Mouse (Mus musculus) lung, embryonic 16.5 days (tissue): ENCODE measurements around the gene Plcd1. TPM values are rescaled to one million over a fixed set of nuclear protein-coding genes. Genes with fewer than 3 reads are reported as not detected.

Experiments used
- ATAC-seq: fragments of 200-750 bp; cut with Nextera tagmentation; 2 replicates; pipeline ENCODE4 v1.8.0; 2017; ENCODE audit warnings: low read depth, mild to moderate bottlenecking, moderate library complexity
- H3K27ac ChIP-seq: fragments of 300-500 bp; sonication (generic); 2 replicates; pipeline ENCODE4 v1.5.1; 2014; ENCODE audit warnings: mild to moderate bottlenecking, control low read depth, low read length
- H3K27me3 ChIP-seq: fragments of 300-500 bp; sonication (generic); 2 replicates; pipeline ENCODE4 v1.6.1; 2014; ENCODE audit warnings: low read depth, low read length, mixed read lengths; ENCODE audit not compliant: control insufficient read depth, insufficient read depth
- H3K36me3 ChIP-seq: fragments of 300-500 bp; sonication (generic); 2 replicates; pipeline ENCODE4 v1.6.1; 2014; ENCODE audit warnings: low read length; ENCODE audit not compliant: control insufficient read depth, insufficient read depth
- H3K4me1 ChIP-seq: fragments of 300-500 bp; sonication (generic); replicated peaks from 2 replicates; pipeline ENCODE4 v1.6.1; 2014; ENCODE audit warnings: low read length, mixed read lengths; ENCODE audit not compliant: control insufficient read depth, insufficient read depth
- H3K4me2 ChIP-seq: fragments of 300-500 bp; sonication (generic); 2 replicates; pipeline ENCODE4 v1.6.1; 2014; ENCODE audit warnings: low read depth, low read length, control low read depth
- H3K4me3 ChIP-seq: fragments of 300-500 bp; sonication (generic); 2 replicates; pipeline ENCODE4 v1.5.1; 2014; ENCODE audit warnings: mild to moderate bottlenecking, low read length, control low read depth
- H3K9ac ChIP-seq: fragments of 300-500 bp; sonication (generic); 2 replicates; pipeline ENCODE4 v1.6.1; 2014; ENCODE audit warnings: low read length, control low read depth
- H3K9me3 ChIP-seq: fragments of 300-500 bp; sonication (generic); 2 replicates; pipeline ENCODE4 v1.6.1; 2016; ENCODE audit warnings: low read length; ENCODE audit not compliant: control insufficient read depth
- whole genome bisulfite sequencing: fragments of 180-500 bp; shearing (Covaris S2); extraction: QIAGEN DNeasy Blood & Tissue Kit; methylation state at CpG from one replicate; pipeline ENCODE4 v1.1.7; 2014; 5-methylcytosine and 5-hydroxymethylcytosine counted together
- polyA plus RNA-seq: library from polyadenylated mRNA; unstranded; fragments of >200 nt; fragmentation: Nextera tagmentation; extraction: Ambion mirVana; gene quantifications from 2 replicates; pipeline ENCODE4 v1.2.1, GENCODE M21; 2015

Gene Plcd1
- polyA plus RNA-seq, 1 experiment from 2014 or later = 17.2 TPM

GRCm38 (mm10) chr9:119032538-119032937 lies 60.8 kb downstream of the Plcd1 start:
- H3K27ac ChIP-seq = no peak overlapping the region
- WGBS = 63% methylated on average over 9 of the region's 9 CpGs
- no peaks in the 10 kb centered on the region for H3K27me3 ChIP-seq
- H3K9me3 ChIP-seq = no peaks in the 10 kb centered on the region
- H3K4me2 ChIP-seq = no peak overlapping the region
- H3K4me1 ChIP-seq = peaks cover 23% of the 10 kb centered on the region
- ATAC-seq = no peak
- peaks cover 15% of the 10 kb centered on the region for H3K36me3 ChIP-seq
- H3K9ac ChIP-seq = no peak overlapping the region; the same call in 1 of the 2 replicates
- no peak overlapping the region for H3K4me3 ChIP-seq

- Histone ChIP-seq H3K4me3 (no peak overlapping the region), H3K4me1 (peaks cover 18% of the 10 kb centered on the region), H3K9ac (peak overlapping the region; percentile 33; the same call in 1 of the 2 replicates), H3K9me3 (no peaks in the 10 kb centered on the region), H3K36me3 (peaks cover 17% of the 10 kb centered on the region), H3K4me2 (no peak overlapping the region), H3K27ac (0 out of 2 replicates have a peak overlapping the region, but pooled peaks have one; percentile 2), H3K27me3 (no peaks in the 10 kb centered on the region)
- 79% methylated on average over 14 of the region's 14 CpGs for WGBS
- 0 out of 2 replicates have a peak, but pooled peaks have one; percentile 23 for ATAC-seq
These were observed 61.5 kb downstream of the Plcd1 start for GRCm38 (mm10) chr9:119031772-119032171.

- H3K4me3 ChIP-seq = no peak overlapping the region
- H3K27ac ChIP-seq = no peak overlapping the region
- H3K27me3 ChIP-seq = no peaks in the 10 kb centered on the region
- H3K9me3 ChIP-seq = no peaks in the 10 kb centered on the region
- no peak overlapping the region for H3K4me2 ChIP-seq
- WGBS = 83% methylated on average over 4 of the region's 4 CpGs
- no peak overlapping the region for H3K9ac ChIP-seq
- peaks cover 11% of the 10 kb centered on the region for H3K4me1 ChIP-seq
- H3K36me3 ChIP-seq = peaks cover 17% of the 10 kb centered on the region
- no peak for ATAC-seq
These were observed 62.3 kb downstream of the Plcd1 start for GRCm38 (mm10) chr9:119031038-119031437.

GRCm38 (mm10) chr9:119029568-119029967 lies 63.7 kb downstream of the Plcd1 start:
- no peak overlapping the region for H3K4me3 ChIP-seq
- peaks cover 12% of the 10 kb centered on the region for H3K36me3 ChIP-seq
- no peak overlapping the region for H3K9ac ChIP-seq
- WGBS = 53% methylated on average over 7 of the region's 7 CpGs
- no peak overlapping the region for H3K4me2 ChIP-seq
- peaks cover 18% of the 10 kb centered on the region for H3K4me1 ChIP-seq
- no peaks in the 10 kb centered on the region for H3K9me3 ChIP-seq
- peak; percentile 45; the same call in 1 of the 2 replicates for ATAC-seq
- H3K27ac ChIP-seq = no peak overlapping the region
- no peaks in the 10 kb centered on the region for H3K27me3 ChIP-seq

GRCm38 (mm10) chr9:119028226-119029195 lies 64.8 kb downstream of the Plcd1 start:
- WGBS = 91% methylated on average over 27 of the region's 27 CpGs
- peaks cover 4% of the 10 kb centered on the region for H3K36me3 ChIP-seq
- ATAC-seq = no peak

GRCm38 (mm10) chr9:119027337-119027736 lies 66.0 kb downstream of the Plcd1 start:
- Histone ChIP-seq H3K4me2 (no peak overlapping the region), H3K4me1 (peaks cover 17% of the 10 kb centered on the region), H3K9me3 (no peaks in the 10 kb centered on the region), H3K27ac (no peak overlapping the region), H3K36me3 (peaks cover 4% of the 10 kb centered on the region; the same call in 1 of the 2 replicates), H3K4me3 (no peak overlapping the region), H3K9ac (no peak overlapping the region), H3K27me3 (no peaks in the 10 kb centered on the region)
- WGBS = 84% methylated on average over 7 of the region's 7 CpGs
- ATAC-seq = no peak

More at GRCm38 (mm10) chr9:119028226-119029195, 64.8 kb downstream of the Plcd1 start:
- Histone ChIP-seq H3K4me1 (peaks cover 18% of the 10 kb centered on the region), H3K27ac (no peak overlapping the region), H3K4me2 (no peak overlapping the region), H3K9ac (no peak overlapping the region), H3K9me3 (no peaks in the 10 kb centered on the region), H3K27me3 (no peaks in the 10 kb centered on the region), H3K4me3 (no peak overlapping the region)

- no peak overlapping the region for H3K4me2 ChIP-seq
- H3K9ac ChIP-seq = no peak overlapping the region
- no peak overlapping the region for H3K27ac ChIP-seq
- 83% methylated on average over 7 of the region's 7 CpGs for WGBS
- H3K36me3 ChIP-seq = peaks cover 4% of the 10 kb centered on the region; the same call in 1 of the 2 replicates
- H3K4me1 ChIP-seq = peaks cover 10% of the 10 kb centered on the region; the same call in 1 of the 2 replicates
- peak; percentile 56 for ATAC-seq
- no peak overlapping the region for H3K4me3 ChIP-seq
- no peaks in the 10 kb centered on the region for H3K27me3 ChIP-seq
- H3K9me3 ChIP-seq = no peaks in the 10 kb centered on the region
These were observed 67.4 kb downstream of the Plcd1 start for GRCm38 (mm10) chr9:119025832-119026331.

- Histone ChIP-seq H3K9me3 (no peaks in the 10 kb centered on the region), H3K4me2 (no peak overlapping the region), H3K4me1 (peaks cover 10% of the 10 kb centered on the region; the same call in 1 of the 2 replicates), H3K9ac (no peak overlapping the region), H3K27ac (peak overlapping the region; percentile 77), H3K4me3 (no peak overlapping the region), H3K27me3 (no peaks in the 10 kb centered on the region), H3K36me3 (peaks cover 4% of the 10 kb centered on the region; the same call in 1 of the 2 replicates)
- ATAC-seq = no peak
- WGBS = 61% methylated on average over 6 of the region's 6 CpGs
These were observed 68.0 kb downstream of the Plcd1 start for GRCm38 (mm10) chr9:119025263-119025662.

GRCm38 (mm10) chr9:119021731-119022130 lies 71.6 kb downstream of the Plcd1 start:
- WGBS = 59% methylated on average over 7 of the region's 7 CpGs
- no peak for ATAC-seq
- H3K27ac ChIP-seq = no peak overlapping the region

More at GRCm38 (mm10) chr9:119021731-119022130, 71.6 kb downstream of the Plcd1 start:
- Histone ChIP-seq H3K4me2 (no peak overlapping the region), H3K4me3 (no peak overlapping the region), H3K4me1 (peaks cover 10% of the 10 kb centered on the region; the same call in 1 of the 2 replicates), H3K9me3 (no peaks in the 10 kb centered on the region), H3K27me3 (no peaks in the 10 kb centered on the region), H3K9ac (no peak overlapping the region), H3K36me3 (peaks cover 13% of the 10 kb centered on the region)
